Mouse (Mus musculus) gastrocnemius, postnatal 36 days (tissue): ENCODE measurements around the gene Adam3. TPM values are rescaled to one million over a fixed set of nuclear protein-coding genes. Genes with fewer than 3 reads are reported as not detected.

ENCODE experiments used
- DNase-seq, 2 experiments: peaks; one replicate each; pipeline ENCODE4 v3.0.0; 2022
- intact Hi-C: fragments of 180-260 bp; cut with DNase I; formaldehyde crosslinking; loops from one replicate; pipeline ENCODE4 v1.15.1; 2025
- long read RNA-seq, 2 experiments: library from polyadenylated mRNA; stranded (forward); transcript quantifications; one replicate each; pipeline ENCODE4 v2.0.0; 2021
- total RNA-seq, 2 experiments: library from RNA; stranded (reverse); gene quantifications; 2 replicates each; pipeline ENCODE4 v1.2.3; 2021

The Adam3 gene
- not detected for total RNA-seq
- long read RNA-seq, experiment 1: 0 reads
- long read RNA-seq, experiment 2: 0 reads

- intact Hi-C loops: no loop called here
- no peak for DNase-seq
These were observed at the start of gene Adam3 for GRCm38 (mm10) chr8:24725630-24726029. Gene Adam3 (minus strand): TSS chr8:24725852.

GRCm38 (mm10) chr8:24724886-24725626 lies 596 bp downstream of the Adam3 start:
- intact Hi-C loops: no loop called here
- no peak for DNase-seq

Other genes with a start within 250 kb of the Adam3 start
- gene Adam5, start 98.5 kb upstream of the Adam3 start, total RNA-seq: under 1 TPM; 0.12 to 0.15 TPM